Mouse (Mus musculus) hindbrain, postnatal 0 days (tissue): ENCODE measurements around the gene Cbx5. TPM values are rescaled to one million over a fixed set of nuclear protein-coding genes. Genes with fewer than 3 reads are reported as not detected.

ENCODE experiments used
- ATAC-seq: fragments of 200-750 bp; cut with Nextera tagmentation; 2 replicates; pipeline ENCODE4 v1.8.0; 2017; ENCODE audit warnings: mild to moderate bottlenecking, moderate TSS enrichment, moderate library complexity
- DNase-seq: peaks from one replicate; pipeline ENCODE4 v3.0.0-alpha.2; 2015; ENCODE audit warnings: low spot score
- H3K27ac ChIP-seq: fragments of 300-500 bp; sonication (generic); 2 replicates; pipeline ENCODE4 v1.5.1; 2014; ENCODE audit warnings: mild to moderate bottlenecking
- H3K27me3 ChIP-seq: fragments of 300-500 bp; sonication (generic); 2 replicates; pipeline ENCODE4 v1.6.1; 2014; ENCODE audit warnings: low read length, mixed read lengths; ENCODE audit not compliant: insufficient read depth
- H3K36me3 ChIP-seq: fragments of 300-500 bp; sonication (generic); 2 replicates; pipeline ENCODE4 v1.6.1; 2014; ENCODE audit warnings: low read length, mixed read lengths; ENCODE audit not compliant: insufficient read depth
- H3K4me1 ChIP-seq: fragments of 300-500 bp; sonication (generic); 2 replicates; pipeline ENCODE4 v1.6.1; 2014; ENCODE audit warnings: antibody characterized with exemption, low read length, mixed read lengths; ENCODE audit not compliant: insufficient read depth
- H3K4me2 ChIP-seq: fragments of 300-500 bp; sonication (generic); 2 replicates; pipeline ENCODE4 v1.6.1; 2014; ENCODE audit warnings: low read depth, mild to moderate bottlenecking, low read length, moderate library complexity, mixed read lengths
- H3K4me3 ChIP-seq: fragments of 300-500 bp; sonication (generic); 2 replicates; pipeline ENCODE4 v1.5.1; 2014; ENCODE audit warnings: low read length
- H3K9ac ChIP-seq: fragments of 300-500 bp; sonication (generic); replicated peaks from 2 replicates; pipeline ENCODE4 v1.6.1; 2014; ENCODE audit warnings: mild to moderate bottlenecking, low read length, moderate library complexity, mixed read lengths
- H3K9me3 ChIP-seq: fragments of 300-500 bp; sonication (generic); 2 replicates; pipeline ENCODE4 v1.6.1; 2016; ENCODE audit warnings: low read length, mixed read lengths
- CTCF ChIP-seq: IDR thresholded peaks from 2 replicates; pipeline ENCODE4 v1.5.1; 2016; ENCODE audit warnings: antibody characterized with exemption, control low read depth, low read depth
- WGBS: fragments of 180-500 bp; shearing (Covaris S2); extraction: QIAGEN DNeasy Blood & Tissue Kit; methylation state at CpG from one replicate; pipeline ENCODE4 v1.1.7; 2014; 5-methylcytosine and 5-hydroxymethylcytosine counted together
- polyA plus RNA-seq: library from polyadenylated mRNA; unstranded; fragments of >200 nt; fragmentation: Nextera tagmentation; extraction: Ambion mirVana; gene quantifications from 2 replicates; pipeline ENCODE4 v1.2.1, GENCODE M21; 2015
- total RNA-seq: library from RNA; depleted of rRNA; stranded (reverse); fragments of >200 nt; gene quantifications from 2 replicates; pipeline ENCODE4 v1.2.3, GENCODE M21; 2014

Cbx5 gene
- total and polyA plus RNA-seq, 2 experiments from 2014 or later: 98.1 to 134 TPM

DNA sequence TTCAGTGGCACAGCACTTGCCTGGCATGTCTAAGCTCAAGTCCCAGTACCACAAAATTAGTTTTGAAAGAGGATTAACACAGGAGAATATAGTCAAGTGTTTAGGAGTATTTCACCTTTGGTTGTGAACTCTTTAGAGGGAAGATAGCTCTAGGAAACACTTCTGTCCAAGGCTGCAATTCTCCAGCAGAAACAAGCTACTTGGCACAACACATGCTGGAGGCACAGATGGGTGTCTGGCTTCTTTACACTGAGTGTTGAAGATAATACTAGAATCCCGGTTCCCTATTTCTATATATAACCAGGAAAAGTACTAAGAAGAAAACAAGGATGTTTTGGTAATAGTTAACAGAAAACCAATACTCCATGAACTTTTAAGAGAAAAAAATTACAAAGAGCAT is 42.8 kb downstream of the Cbx5 start:
- DNase-seq: no peak
- Histone ChIP-seq H3K9ac (no peak overlapping the region), H3K27me3 (no peaks in the 10 kb centered on the region), H3K36me3 (peaks cover 40% of the 10 kb centered on the region; the same call in 1 of the 2 replicates), H3K4me3 (no peak overlapping the region), H3K9me3 (no peaks in the 10 kb centered on the region), H3K4me1 (no peaks in the 10 kb centered on the region), H3K4me2 (no peak overlapping the region), H3K27ac (no peak overlapping the region)
- WGBS: 84% methylated on average over 1 of the region's 1 CpGs
- no peak for ATAC-seq
- no peak for TF ChIP-seq CTCF

DNA sequence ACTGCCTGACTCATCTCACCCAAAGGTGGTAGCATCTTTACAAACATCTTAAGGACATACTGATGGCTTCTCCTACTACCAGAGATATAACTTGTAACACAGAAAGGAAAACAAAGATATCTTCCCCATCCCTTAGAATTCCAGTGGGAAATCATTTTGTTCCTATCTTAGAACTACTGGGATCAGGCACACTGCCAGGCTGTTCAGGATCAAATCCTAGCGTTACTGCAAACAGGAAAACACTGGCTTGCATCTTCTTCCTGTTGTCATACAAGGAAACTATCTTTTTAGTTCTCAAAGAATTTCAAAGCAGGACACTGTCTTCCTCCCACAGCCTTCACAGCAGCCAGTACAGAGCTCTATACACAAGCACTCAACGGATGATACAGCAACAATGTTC is 46.0 kb downstream of the Cbx5 start:
- H3K9ac ChIP-seq: no peak overlapping the region
- no peak for TF ChIP-seq CTCF
- 81% methylated on average over 2 of the region's 2 CpGs for WGBS
- H3K36me3 ChIP-seq: peaks cover 27% of the 10 kb centered on the region; the same call in 1 of the 2 replicates
- no peak for ATAC-seq
- H3K27ac ChIP-seq: no peak overlapping the region
- no peaks in the 10 kb centered on the region for H3K27me3 ChIP-seq
- no peak overlapping the region for H3K4me3 ChIP-seq
- H3K9me3 ChIP-seq: no peaks in the 10 kb centered on the region
- no peak overlapping the region for H3K4me2 ChIP-seq
- DNase-seq: no peak
- H3K4me1 ChIP-seq: no peaks in the 10 kb centered on the region

DNA sequence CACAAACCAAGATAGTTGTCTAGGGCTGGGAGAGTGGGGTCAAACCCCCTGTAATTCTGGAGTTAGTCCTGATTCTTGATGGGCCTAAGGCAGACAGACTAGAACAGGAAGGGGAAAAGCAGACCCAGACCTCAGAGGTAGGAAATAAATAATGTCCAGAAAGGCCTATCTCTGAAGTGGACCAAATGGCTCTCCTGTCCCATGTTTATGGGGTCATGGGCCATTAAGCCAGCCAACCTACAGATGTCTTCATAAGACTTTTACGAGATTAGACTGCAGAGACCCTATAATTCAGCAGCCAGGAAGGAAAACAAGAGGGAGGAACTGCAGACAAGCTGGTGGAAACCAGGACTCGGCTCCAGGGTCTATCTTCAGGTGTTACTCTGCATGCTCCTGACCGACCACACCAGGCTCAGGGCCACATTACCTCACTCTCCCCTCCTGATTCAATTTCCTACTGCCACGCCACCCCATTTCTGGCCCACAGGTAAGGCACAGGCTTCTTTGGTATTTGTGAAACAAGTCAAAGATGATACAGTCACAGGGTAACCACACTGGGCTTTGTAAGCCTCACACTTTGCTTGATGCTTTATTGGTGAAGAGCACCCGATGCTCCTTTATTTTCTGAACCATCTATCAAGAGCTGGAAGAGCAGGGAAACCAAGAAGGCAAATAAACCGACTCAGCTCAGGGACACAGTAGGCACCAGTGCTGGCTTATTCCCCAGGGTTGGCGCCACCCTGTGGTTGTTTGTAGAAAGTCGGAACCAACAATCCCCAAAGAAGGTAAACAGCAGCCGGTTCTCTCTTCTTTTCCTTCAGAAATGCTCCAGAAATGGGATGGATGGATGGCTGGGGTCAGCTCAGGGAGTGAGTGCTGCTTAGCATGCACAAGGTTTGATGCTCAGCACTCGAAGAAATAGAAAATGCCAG is 48.8 kb downstream of the Cbx5 start:
- peak; percentile 80 for TF ChIP-seq CTCF
- peak; percentile 78 for DNase-seq
- Histone ChIP-seq H3K36me3 (peaks cover 14% of the 10 kb centered on the region; the same call in 1 of the 2 replicates), H3K9ac (no peak overlapping the region), H3K4me1 (no peaks in the 10 kb centered on the region), H3K9me3 (no peaks in the 10 kb centered on the region), H3K27ac (no peak overlapping the region), H3K4me2 (no peak overlapping the region), H3K27me3 (no peaks in the 10 kb centered on the region), H3K4me3 (no peak overlapping the region)
- peak; percentile 62; the same call in 1 of the 2 replicates for ATAC-seq
- WGBS: 63% methylated on average over 10 of the region's 10 CpGs

DNA sequence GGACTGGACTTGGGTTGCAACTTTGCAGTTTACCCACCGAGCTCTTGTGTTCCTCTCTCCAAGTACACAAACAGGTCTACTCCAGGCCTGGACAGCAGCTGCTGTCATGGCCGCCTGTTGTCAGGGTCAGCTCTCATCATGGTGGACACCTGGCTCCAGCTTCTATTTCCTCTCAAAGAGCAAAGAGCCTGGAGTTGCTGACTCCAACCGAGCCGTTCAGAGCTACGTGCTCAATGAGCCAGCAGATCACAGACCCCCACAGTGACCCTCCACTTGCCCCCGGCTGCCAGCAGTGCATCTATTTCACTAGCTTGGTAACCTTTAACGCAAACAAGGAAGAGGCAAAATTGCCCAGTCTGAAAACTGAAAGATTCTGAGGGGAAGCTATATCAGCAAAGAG is 49.5 kb downstream of the Cbx5 start:
- WGBS: 69% methylated on average over 7 of the region's 7 CpGs
- Histone ChIP-seq H3K27me3 (no peaks in the 10 kb centered on the region), H3K4me1 (no peaks in the 10 kb centered on the region), H3K4me2 (no peak overlapping the region), H3K9me3 (no peaks in the 10 kb centered on the region), H3K9ac (no peak overlapping the region), H3K27ac (no peak overlapping the region), H3K4me3 (no peak overlapping the region), H3K36me3 (peaks cover 10% of the 10 kb centered on the region; the same call in 1 of the 2 replicates)
- no peak for DNase-seq
- no peak for ATAC-seq
- no peak for TF ChIP-seq CTCF

DNA sequence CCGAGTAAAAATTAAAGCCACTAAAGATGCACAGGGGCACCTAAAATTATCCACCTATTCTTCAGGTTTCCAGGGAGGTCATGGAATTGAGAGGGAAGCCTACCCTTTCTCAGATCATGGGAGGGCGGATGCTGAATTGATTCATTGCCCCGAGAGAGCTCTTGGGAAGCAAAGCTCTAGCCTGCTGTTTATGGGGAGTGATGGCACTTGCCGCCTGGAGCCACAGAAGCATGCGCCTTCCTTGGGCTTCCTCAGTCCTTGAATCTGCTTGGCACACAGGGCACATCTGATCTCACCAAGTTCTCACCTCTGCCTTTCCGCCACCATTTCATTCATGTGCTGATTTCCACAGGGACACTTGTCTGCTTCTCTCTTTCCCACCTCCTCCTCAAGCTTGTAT is 51.8 kb downstream of the Cbx5 start:
- peaks cover 5% of the 10 kb centered on the region for H3K4me1 ChIP-seq
- no peak for TF ChIP-seq CTCF
- H3K36me3 ChIP-seq: peaks cover 4% of the 10 kb centered on the region; the same call in 1 of the 2 replicates
- H3K9ac ChIP-seq: no peak overlapping the region
- H3K4me3 ChIP-seq: no peak overlapping the region
- no peaks in the 10 kb centered on the region for H3K27me3 ChIP-seq
- no peaks in the 10 kb centered on the region for H3K9me3 ChIP-seq
- no peak for ATAC-seq
- no peak overlapping the region for H3K4me2 ChIP-seq
- 78% methylated on average over 6 of the region's 6 CpGs for WGBS
- H3K27ac ChIP-seq: no peak overlapping the region
- DNase-seq: no peak

DNA sequence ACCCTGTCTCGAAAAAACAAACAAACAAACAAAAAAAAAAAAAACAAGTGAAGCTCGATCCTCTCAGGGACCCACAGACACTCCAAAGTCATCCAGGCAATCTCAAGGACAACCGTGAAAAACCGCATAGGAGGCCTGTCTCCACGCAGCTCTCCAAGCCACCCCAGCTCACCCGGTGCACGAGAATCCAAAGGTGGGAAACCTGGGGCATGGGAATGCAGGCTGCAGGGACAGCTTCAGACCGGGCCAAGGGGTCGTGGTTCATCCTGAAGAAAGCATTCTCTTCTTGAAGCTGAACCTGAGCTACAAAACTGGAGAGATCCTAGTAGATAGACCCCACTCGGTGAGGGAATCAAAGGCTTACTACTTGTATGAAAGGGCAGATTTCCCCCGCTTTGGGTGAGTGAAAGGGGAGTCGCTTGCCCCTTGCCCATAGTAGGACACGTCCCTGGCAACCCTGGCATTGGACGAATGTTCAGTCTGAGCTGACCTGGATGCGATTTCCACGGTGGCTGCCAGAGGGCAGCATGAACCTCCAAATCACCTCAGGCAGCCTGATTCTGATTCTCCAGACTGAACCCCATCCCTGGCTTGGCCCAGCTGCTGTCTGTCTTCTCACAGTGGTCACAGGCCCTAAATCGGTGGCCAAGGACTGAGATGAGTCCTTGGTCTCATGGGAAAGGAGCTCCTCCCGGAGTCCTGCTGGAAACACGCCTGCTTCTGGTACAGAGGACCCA is 54.0 kb downstream of the Cbx5 start:
- WGBS: 47% methylated on average over 19 of the region's 19 CpGs
- ATAC-seq: peak; percentile 38; the same call in 1 of the 2 replicates
- H3K9me3 ChIP-seq: no peaks in the 10 kb centered on the region

More for the DNA sequence above, 54.0 kb downstream of the Cbx5 start:
- Histone ChIP-seq H3K4me1 (peaks cover 5% of the 10 kb centered on the region), H3K4me3 (no peak overlapping the region), H3K36me3 (no peaks in the 10 kb centered on the region), H3K27me3 (no peaks in the 10 kb centered on the region), H3K9ac (no peak overlapping the region), H3K4me2 (no peak overlapping the region), H3K27ac (no peak overlapping the region)
- TF ChIP-seq CTCF: peak; percentile 82
- peak; percentile 85 for DNase-seq
